Mouse (Mus musculus) right cerebral cortex, postnatal 36 days (tissue): ENCODE data around the gene 4933405L10Rik.

Source experiments
- DNase-seq, 2 experiments: peaks; one replicate each; pipeline ENCODE4 v3.0.0; 2022; ENCODE audit warnings: low spot score in 2 of 2, mixed read lengths in 1 of 2

Gene 4933405L10Rik

GRCm38 (mm10) chr8:105700966-105701824, 6.3 kb upstream of the 4933405L10Rik start, which contains the start of the genes Acd and Pard6a:
Acd (minus strand) TSS chr8:105701102.
Pard6a (plus strand) TSS chr8:105701148.
- DNase-seq: peak; percentile 92 to 94

GRCm38 (mm10) chr8:105702001-105702401, 5.5 kb upstream of the 4933405L10Rik start:
- no peak for DNase-seq

GRCm38 (mm10) chr8:105702731-105703415, 4.6 kb upstream of the 4933405L10Rik start:
- DNase-seq: no peak

GRCm38 (mm10) chr8:105704146-105704812, 3.2 kb upstream of the 4933405L10Rik start:
- DNase-seq: no peak

- no peak for DNase-seq
Observed at GRCm38 (mm10) chr8:105704955-105705354, 2.5 kb upstream of the 4933405L10Rik start.

GRCm38 (mm10) chr8:105706426-105706825, 1.0 kb upstream of the 4933405L10Rik start:
- no peak for DNase-seq

- DNase-seq: no peak
Observed at GRCm38 (mm10) chr8:105708675-105709074, 1.2 kb downstream of the 4933405L10Rik start.

GRCm38 (mm10) chr8:105709317-105709716, 1.9 kb downstream of the 4933405L10Rik start:
- DNase-seq: no peak

GRCm38 (mm10) chr8:105712286-105712685, 4.8 kb downstream of the 4933405L10Rik start:
- DNase-seq: no peak

- DNase-seq: peak in 1 of 2 experiments; percentile 70
Observed at GRCm38 (mm10) chr8:105714139-105714538, 6.7 kb downstream of the 4933405L10Rik start.

- no peak for DNase-seq
Observed at GRCm38 (mm10) chr8:105715042-105715441, 7.6 kb downstream of the 4933405L10Rik start.

- DNase-seq: no peak
Observed at GRCm38 (mm10) chr8:105716302-105716945, 9.0 kb downstream of the 4933405L10Rik start.

GRCm38 (mm10) chr8:105719637-105720036, 12.2 kb downstream of the 4933405L10Rik start:
- no peak for DNase-seq

GRCm38 (mm10) chr8:105722861-105723260, 15.4 kb downstream of the 4933405L10Rik start:
- no peak for DNase-seq

GRCm38 (mm10) chr8:105725726-105726125, 18.3 kb downstream of the 4933405L10Rik start:
- no peak for DNase-seq

GRCm38 (mm10) chr8:105727397-105728124, 20.1 kb downstream of the 4933405L10Rik start:
- no peak for DNase-seq

GRCm38 (mm10) chr8:105732186-105732585, 24.7 kb downstream of the 4933405L10Rik start:
- no peak for DNase-seq

GRCm38 (mm10) chr8:105739216-105739615, 31.8 kb downstream of the 4933405L10Rik start:
- DNase-seq: no peak

GRCm38 (mm10) chr8:105743301-105743700, 35.8 kb downstream of the 4933405L10Rik start:
- no peak for DNase-seq

GRCm38 (mm10) chr8:105750606-105751005, 43.2 kb downstream of the 4933405L10Rik start:
- no peak for DNase-seq

- no peak for DNase-seq
Observed at GRCm38 (mm10) chr8:105753916-105754315, 46.5 kb downstream of the 4933405L10Rik start.
